Mouse (Mus musculus) small intestine, adult 2 months (tissue): ENCODE data around the gene Lysmd4.

Source experiments
- CTCF ChIP-seq: fragments of 200-500 bp; IDR thresholded peaks from 2 replicates; pipeline ENCODE4 v1.5.1; 2012; ENCODE audit warnings: low read depth, mild to moderate bottlenecking, control low read depth, inconsistent platforms, low read length, moderate library complexity, mixed read lengths; ENCODE audit not compliant: insufficient replicate concordance, insufficient read length; ENCODE audit errors: extremely low read depth
- POLR2A ChIP-seq: fragments of 200-500 bp; IDR thresholded peaks from 2 replicates; pipeline ENCODE4 v1.6.1; 2012; ENCODE audit warnings: low read depth, mild to moderate bottlenecking, control low read depth, inconsistent platforms, low read length, moderate library complexity

GRCm38 (mm10) chr7:67245255-67245654, 22.9 kb downstream of the Lysmd4 start:
- TF ChIP-seq POLR2A, result no peak
- no peak for TF ChIP-seq CTCF
